Mouse (Mus musculus): ENCODE data around the gene Pdzrn3.

- no peak for TF ChIP-seq HCFC1 (IDR thresholded peaks at IDR 0.05; ENCODE audit: borderline replicate concordance, insufficient read depth, low read length)
- TF ChIP-seq CHD2 (IDR thresholded peaks at IDR 0.05; ENCODE audit: low read depth, low read length): no peak
- TF ChIP-seq ZNF384 (IDR thresholded peaks at IDR 0.05; ENCODE audit: low read depth, low read length): no peak
- TF ChIP-seq MAFK (IDR thresholded peaks at IDR 0.05; ENCODE audit: insufficient read depth, low read depth, low read length): no peak
Measured at GRCm38 (mm10) chr6:101327196-101327595, 50.5 kb downstream of the Pdzrn3 start.

Data from ES-E14 (cell line).